Mouse (Mus musculus): ENCODE measurements around the gene Rnase9. TPM values are rescaled to one million over a fixed set of nuclear protein-coding genes. Genes with fewer than 3 reads are reported as not detected.

Rnase9 gene
- not detected in 2 replicates for polyA plus RNA-seq (2016; fragmentation: Nextera tagmentation; extraction: Ambion mirVana)

GRCm38 (mm10) chr14:51041769-51042168 is at the start of gene Rnase9:
Rnase9 (minus strand) TSS chr14:51041869.
- H3K27ac ChIP-seq = no peak within 1 kb of the TSS
- H3K36me3 ChIP-seq = no peaks in the 10 kb centered on the region
- H3K4me1 ChIP-seq = no peaks in the 10 kb centered on the region
- H3K4me3 ChIP-seq = no peak within 1 kb of the TSS
- no peak for ATAC-seq
- no peaks in the 10 kb centered on the region for H3K27me3 ChIP-seq (replicated peaks)
- H3K9me3 ChIP-seq (replicated peaks) = no peaks in the 10 kb centered on the region
- WGBS (ENCODE audit: insufficient replicate concordance) = 69% methylated on average over 6 of the region's 6 CpGs
- H3K9ac ChIP-seq = no peak within 1 kb of the TSS
- H3K4me2 ChIP-seq = no peak within 1 kb of the TSS

- ATAC-seq = peak; percentile 22; the same call in 1 of the 2 replicates
- H3K4me1 ChIP-seq = peaks cover 60% of the 10 kb centered on the region
These were observed 48.6 kb upstream of the Rnase9 start for GRCm38 (mm10) chr14:51090077-51090781.

GRCm38 (mm10) chr14:51089674-51090076 is 48.0 kb upstream of the Rnase9 start:
- peak overlapping the region; percentile 76 for H3K9ac ChIP-seq
- peak overlapping the region; percentile 95 for H3K4me2 ChIP-seq
- no peaks in the 10 kb centered on the region for H3K9me3 ChIP-seq (replicated peaks)
- under 1% methylated on average over 15 of the region's 15 CpGs for WGBS (ENCODE audit: insufficient replicate concordance)
- H3K27me3 ChIP-seq (replicated peaks) = peaks cover 4% of the 10 kb centered on the region; the same call in 1 of the 2 replicates
- H3K4me1 ChIP-seq = peaks cover 66% of the 10 kb centered on the region
- peak overlapping the region; percentile 79 for H3K4me3 ChIP-seq
- H3K27ac ChIP-seq = peak overlapping the region; percentile 89
- H3K36me3 ChIP-seq = no peaks in the 10 kb centered on the region
- ATAC-seq = no peak

More at GRCm38 (mm10) chr14:51090077-51090781, 48.6 kb upstream of the Rnase9 start:
- Histone ChIP-seq H3K9me3 (replicated peaks) (no peaks in the 10 kb centered on the region), H3K36me3 (no peaks in the 10 kb centered on the region), H3K9ac (peak overlapping the region; percentile 76), H3K27me3 (replicated peaks) (no peaks in the 10 kb centered on the region), H3K4me2 (peak overlapping the region; percentile 95), H3K4me3 (peak overlapping the region; percentile 79), H3K27ac (peak overlapping the region; percentile 89)
- WGBS (ENCODE audit: insufficient replicate concordance) = under 1% methylated on average over 27 of the region's 27 CpGs

- Histone ChIP-seq H3K4me3 (peak overlapping the region; percentile 79), H3K9me3 (replicated peaks) (no peaks in the 10 kb centered on the region), H3K9ac (peak overlapping the region; percentile 75), H3K36me3 (no peaks in the 10 kb centered on the region), H3K4me1 (peaks cover 71% of the 10 kb centered on the region), H3K27me3 (replicated peaks) (peaks cover 9% of the 10 kb centered on the region), H3K27ac (peak overlapping the region; percentile 89), H3K4me2 (peak overlapping the region; percentile 95)
- ATAC-seq = peak; percentile 92
- WGBS (ENCODE audit: insufficient replicate concordance) = under 1% methylated on average over 34 of the region's 34 CpGs
These were observed 47.5 kb upstream of the Rnase9 start for GRCm38 (mm10) chr14:51088970-51089673.

GRCm38 (mm10) chr14:51088166-51088969 is 46.7 kb upstream of the Rnase9 start:
- Histone ChIP-seq H3K4me3 (peak overlapping the region; percentile 79), H3K9me3 (replicated peaks) (no peaks in the 10 kb centered on the region), H3K27ac (peak overlapping the region; percentile 89), H3K9ac (peak overlapping the region; percentile 75), H3K4me2 (peak overlapping the region; percentile 95), H3K36me3 (no peaks in the 10 kb centered on the region), H3K27me3 (replicated peaks) (peaks cover 17% of the 10 kb centered on the region), H3K4me1 (peaks cover 72% of the 10 kb centered on the region)
- under 1% methylated on average over 23 of the region's 23 CpGs for WGBS (ENCODE audit: insufficient replicate concordance)
- ATAC-seq = peak; percentile 48

GRCm38 (mm10) chr14:51087762-51088161 is 46.1 kb upstream of the Rnase9 start:
- H3K4me1 ChIP-seq = peaks cover 76% of the 10 kb centered on the region
- peak overlapping the region; percentile 75 for H3K9ac ChIP-seq
- no peak overlapping the region for H3K27ac ChIP-seq
- peak overlapping the region; percentile 95 for H3K4me2 ChIP-seq
- ATAC-seq = no peak
- WGBS (ENCODE audit: insufficient replicate concordance) = 11% methylated on average over 9 of the region's 9 CpGs
- no peaks in the 10 kb centered on the region for H3K36me3 ChIP-seq
- H3K4me3 ChIP-seq = peak overlapping the region; percentile 79
- no peaks in the 10 kb centered on the region for H3K9me3 ChIP-seq (replicated peaks)
- H3K27me3 ChIP-seq (replicated peaks) = peaks cover 23% of the 10 kb centered on the region

- H3K27ac ChIP-seq = peak overlapping the region; percentile 22; the same call in 1 of the 2 replicates
- H3K4me3 ChIP-seq = no peak overlapping the region
- no peak for ATAC-seq
- H3K27me3 ChIP-seq (replicated peaks) = peaks cover 40% of the 10 kb centered on the region
- H3K36me3 ChIP-seq = no peaks in the 10 kb centered on the region
- peaks cover 64% of the 10 kb centered on the region for H3K4me1 ChIP-seq
- WGBS (ENCODE audit: insufficient replicate concordance) = 64% methylated on average over 4 of the region's 4 CpGs
- 0 out of 2 replicates have a peak overlapping the region, but pooled peaks have one; percentile 16 for H3K4me2 ChIP-seq
- no peaks in the 10 kb centered on the region for H3K9me3 ChIP-seq (replicated peaks)
- no peak overlapping the region for H3K9ac ChIP-seq
These were observed 44.2 kb upstream of the Rnase9 start for GRCm38 (mm10) chr14:51085911-51086310.

GRCm38 (mm10) chr14:51085086-51085485 is 43.4 kb upstream of the Rnase9 start:
- 80% methylated on average over 2 of the region's 2 CpGs for WGBS (ENCODE audit: insufficient replicate concordance)
- Histone ChIP-seq H3K4me3 (no peak overlapping the region), H3K9me3 (replicated peaks) (no peaks in the 10 kb centered on the region), H3K9ac (no peak overlapping the region), H3K36me3 (no peaks in the 10 kb centered on the region), H3K27me3 (replicated peaks) (peaks cover 48% of the 10 kb centered on the region), H3K4me2 (peak overlapping the region; percentile 78), H3K4me1 (peaks cover 59% of the 10 kb centered on the region), H3K27ac (no peak overlapping the region)
- ATAC-seq = no peak

- Histone ChIP-seq H3K4me1 (peaks cover 59% of the 10 kb centered on the region), H3K4me2 (peak overlapping the region; percentile 78), H3K27me3 (replicated peaks) (peaks cover 59% of the 10 kb centered on the region), H3K9me3 (replicated peaks) (no peaks in the 10 kb centered on the region), H3K9ac (0 out of 2 replicates have a peak overlapping the region, but pooled peaks have one; percentile 24), H3K36me3 (no peaks in the 10 kb centered on the region), H3K27ac (no peak overlapping the region), H3K4me3 (peak overlapping the region; percentile 59)
- no peak for ATAC-seq
- WGBS (ENCODE audit: insufficient replicate concordance) = 10% methylated on average over 7 of the region's 7 CpGs
These were observed 42.1 kb upstream of the Rnase9 start for GRCm38 (mm10) chr14:51083805-51084204.

- H3K9me3 ChIP-seq (replicated peaks) = no peaks in the 10 kb centered on the region
- no peaks in the 10 kb centered on the region for H3K36me3 ChIP-seq
- WGBS (ENCODE audit: insufficient replicate concordance) = under 1% methylated on average over 40 of the region's 40 CpGs
- H3K4me2 ChIP-seq = peak overlapping the region; percentile 78
- peaks cover 51% of the 10 kb centered on the region for H3K4me1 ChIP-seq
- peaks cover 59% of the 10 kb centered on the region for H3K27me3 ChIP-seq (replicated peaks)
- peak overlapping the region; percentile 59 for H3K4me3 ChIP-seq
- H3K27ac ChIP-seq = no peak overlapping the region
- ATAC-seq = peak; percentile 71
- peak overlapping the region; percentile 30; the same call in 1 of the 2 replicates for H3K9ac ChIP-seq
These were observed 41.2 kb upstream of the Rnase9 start for GRCm38 (mm10) chr14:51082599-51083581.
